7 mouse cellular contexts compared by ENCODE assay signal in the genomic region with DNA sequence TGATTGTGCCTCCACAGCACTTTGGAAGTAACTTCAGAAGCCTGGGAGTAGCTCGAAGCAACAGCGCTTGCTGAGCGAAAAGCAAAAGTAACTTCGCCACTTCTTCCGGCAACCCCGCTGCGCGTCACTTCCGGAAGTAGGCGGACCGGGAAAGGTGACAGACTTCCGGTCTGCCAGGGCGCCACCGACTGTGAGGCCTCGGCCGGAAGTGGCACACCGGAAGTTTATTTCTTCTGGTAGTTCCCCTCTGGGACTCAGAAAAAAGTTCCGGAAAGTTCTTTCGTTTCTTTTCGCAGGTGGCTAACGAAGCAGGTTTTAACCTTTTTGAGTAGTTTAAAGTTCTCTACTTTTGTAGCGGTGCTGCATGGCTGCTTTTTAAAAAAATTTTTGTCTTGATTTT. TPM values are rescaled to one million over a fixed set of nuclear protein-coding genes. Genes with fewer than 3 reads are reported as not detected.
DNase-seq lines count a peak whose midpoint lies in the region; ATAC-seq lines count a peak whose summit lies in the region.

A gene (minus strand): TSS at position 126 of the 400 bp plus-strand sequence.

- peak; percentile 97 for DNase-seq in adrenal gland, adult 2 months
- peak; percentile 91 for DNase-seq in embryo, embryonic 11.5 days (ENCODE audit: low read depth, low spot score)
- peak; percentile 93 to 94 for DNase-seq in gastrocnemius, postnatal 36 days
- peak; percentile 95 to 98 for DNase-seq in left cerebral cortex, postnatal 25 days (ENCODE audit: low spot score in 2 of 2)
- peak; percentile 96 for DNase-seq in midbrain, embryonic 10.5 days (ENCODE audit: low spot score)
- peak; percentile 93 for DNase-seq in right cerebral cortex, postnatal 4 days

- peaks cover 9% of the 10 kb centered on the region for H3K4me1 ChIP-seq in intestine, embryonic 15.5 days (replicated peaks)
- H3K4me1 ChIP-seq in midbrain, embryonic 10.5 days: peaks cover 21% of the 10 kb centered on the region

- no peaks in the 10 kb centered on the region for H3K9me3 ChIP-seq in intestine, embryonic 15.5 days
- H3K9me3 ChIP-seq in midbrain, embryonic 10.5 days (replicated peaks): no peaks in the 10 kb centered on the region

- ATAC-seq in intestine, embryonic 15.5 days: peak; percentile 88

- peak within 1 kb of the TSS; percentile 99 for H3K27ac ChIP-seq in intestine, embryonic 15.5 days
- H3K27ac ChIP-seq in midbrain, embryonic 10.5 days (replicated peaks): peak within 1 kb of the TSS; percentile 89

- peak within 1 kb of the TSS; percentile 99 for H3K4me3 ChIP-seq in intestine, embryonic 15.5 days (replicated peaks)
- peak within 1 kb of the TSS; percentile 79 for H3K4me3 ChIP-seq in midbrain, embryonic 10.5 days

- H3K4me2 ChIP-seq in intestine, embryonic 15.5 days (replicated peaks): peak within 1 kb of the TSS; percentile 60

- no peaks in the 10 kb centered on the region for H3K27me3 ChIP-seq in intestine, embryonic 15.5 days (replicated peaks)
- H3K27me3 ChIP-seq in midbrain, embryonic 10.5 days (ENCODE audit: low read depth, poor library complexity, severe bottlenecking): no peaks in the 10 kb centered on the region

- WGBS in intestine, embryonic 15.5 days: under 1% methylated on average over 22 of the region's 22 CpGs
- WGBS in midbrain, embryonic 10.5 days: under 1% methylated on average over 22 of the region's 22 CpGs

- peak within 1 kb of the TSS; percentile 80 for H3K9ac ChIP-seq in intestine, embryonic 15.5 days

- intact Hi-C loops in gastrocnemius, postnatal 36 days (cut with DNase I): loop anchor here (5.0 kb wide), 1 partner anchor 57 kb away; a partner anchor contains a TSS
- intact Hi-C loops in left cerebral cortex, postnatal 25 days (cut with DNase I): no loop called here

- peaks cover 23% of the 10 kb centered on the region for H3K36me3 ChIP-seq in intestine, embryonic 15.5 days
- H3K36me3 ChIP-seq in midbrain, embryonic 10.5 days: peaks cover 34% of the 10 kb centered on the region

RNA-seq across cellular contexts. Expression of the gene that starts here (rescaled TPM):
- total RNA-seq in adrenal gland, adult 2 months (2021): 100 to 1,000 TPM; 106 to 125 TPM
- polyA plus RNA-seq in adrenal gland, adult 2 months (2012; rRNA removed): 305 and 306 TPM in 2 replicates
- 10 to 100 TPM; 28.9 to 31.1 TPM for total RNA-seq in gastrocnemius, postnatal 36 days (2021)
- 66.3 and 69.5 TPM in 2 replicates for polyA plus RNA-seq in intestine, embryonic 15.5 days (2015; fragmentation: Nextera tagmentation; extraction: Ambion mirVana)
- total RNA-seq in left cerebral cortex, postnatal 25 days (2021): 10 to 100 TPM; 64.6 to 68.6 TPM
- polyA plus RNA-seq in midbrain, embryonic 10.5 days (2016; fragmentation: Nextera tagmentation; extraction: Ambion mirVana): 82.8 and 84.2 TPM in 2 replicates

Comparison
In these comparisons a context has a peak if more than half of its experiments do, and no peak if none do; other contexts are left out.
1. Peak in every context shown above with its lines: DNase-seq, ATAC-seq, H3K4me3 ChIP-seq and H3K27ac ChIP-seq.